Mouse (Mus musculus): ENCODE measurements around the gene Ap3d1. TPM values are rescaled to one million over a fixed set of nuclear protein-coding genes. Genes with fewer than 3 reads are reported as not detected.

Gene Ap3d1
- polyA plus RNA-seq, 1 experiment, result 68.0 TPM

- no peak overlapping the region for H3ac ChIP-seq (ENCODE audit: control insufficient read depth, insufficient read length)
- no peaks in the 10 kb centered on the region for H3K36me3 ChIP-seq (ENCODE audit: control insufficient read depth, insufficient read depth)
- no peaks in the 10 kb centered on the region for H3K27me3 ChIP-seq (ENCODE audit: control insufficient read depth, insufficient read depth, insufficient read length)
- no peak for TF ChIP-seq USF1 (IDR thresholded peaks at IDR 0.05; ENCODE audit: low read depth)
- no peak for TF ChIP-seq SRF (IDR thresholded peaks at IDR 0.05; ENCODE audit: control insufficient read depth, insufficient read length, low read depth)
- TF ChIP-seq CEBPB (IDR thresholded peaks at IDR 0.05; ENCODE audit: insufficient read depth, poor library complexity, severe bottlenecking), result no peak
- TF ChIP-seq MAX (IDR thresholded peaks at IDR 0.05; ENCODE audit: low read depth), result no peak
- no peak for TF ChIP-seq TCF12 (IDR thresholded peaks at IDR 0.05; ENCODE audit: insufficient read depth, poor library complexity, severe bottlenecking)
- peak; percentile 30 for TF ChIP-seq REST (IDR thresholded peaks at IDR 0.05; ENCODE audit: insufficient read depth, insufficient read length)
- H3K4me2 ChIP-seq (ENCODE audit: low read depth), result no peak overlapping the region
- no peak overlapping the region for H3K4me3 ChIP-seq
- H3K79me2 ChIP-seq (ENCODE audit: control insufficient read depth, insufficient read depth), result no peaks in the 10 kb centered on the region
Observed at GRCm38 (mm10) chr10:80747410-80747809, 5.3 kb upstream of the Ap3d1 start.

GRCm38 (mm10) chr10:80744262-80744661 lies 2.2 kb upstream of the Ap3d1 start:
- Histone ChIP-seq H3ac (ENCODE audit: control insufficient read depth, insufficient read length) (no peak overlapping the region), H3K4me2 (ENCODE audit: low read depth) (peak overlapping the region; percentile 41), H3K79me2 (ENCODE audit: control insufficient read depth, insufficient read depth) (peaks cover 25% of the 10 kb centered on the region), H3K36me3 (ENCODE audit: control insufficient read depth, insufficient read depth) (no peaks in the 10 kb centered on the region), H3K27me3 (ENCODE audit: control insufficient read depth, insufficient read depth, insufficient read length) (no peaks in the 10 kb centered on the region), H3K4me3 (no peak overlapping the region)
- no peak for TF ChIP-seq MYOD1 (IDR thresholded peaks at IDR 0.05; ENCODE audit: control insufficient read depth in 1 of 3, insufficient read length in 2 of 3, low read depth in 2 of 3)
- TF ChIP-seq TCF3 (IDR thresholded peaks at IDR 0.05; ENCODE audit: insufficient read length, low read depth), result no peak
- TF ChIP-seq MYOG (IDR thresholded peaks at IDR 0.05; ENCODE audit: control insufficient read depth in 1 of 3, insufficient read depth in 1 of 3, insufficient read length in 2 of 3, low read depth in 2 of 3), result no peak
- TF ChIP-seq REST (IDR thresholded peaks at IDR 0.05; ENCODE audit: insufficient read depth, insufficient read length), result no peak
- no peak for TF ChIP-seq CEBPB (IDR thresholded peaks at IDR 0.05; ENCODE audit: insufficient read depth, poor library complexity, severe bottlenecking)
- TF ChIP-seq USF1 (IDR thresholded peaks at IDR 0.05; ENCODE audit: low read depth), result no peak
- no peak for TF ChIP-seq POLR2AphosphoS2 (IDR thresholded peaks at IDR 0.05; ENCODE audit: insufficient read length, low read depth)
- TF ChIP-seq MAX (IDR thresholded peaks at IDR 0.05; ENCODE audit: low read depth), result no peak
- no peak for TF ChIP-seq E2F4 (IDR thresholded peaks at IDR 0.05; ENCODE audit: insufficient read depth)
- TF ChIP-seq SRF (IDR thresholded peaks at IDR 0.05; ENCODE audit: control insufficient read depth, insufficient read length, low read depth), result no peak
- no peak for TF ChIP-seq TCF12 (IDR thresholded peaks at IDR 0.05; ENCODE audit: insufficient read depth, poor library complexity, severe bottlenecking)
- no peak for TF ChIP-seq POLR2A (IDR thresholded peaks at IDR 0.05; ENCODE audit: insufficient read length, low read depth)

GRCm38 (mm10) chr10:80741634-80742179 lies 357 bp downstream of the Ap3d1 start:
- peak overlapping the region; percentile 55 for H3ac ChIP-seq (ENCODE audit: control insufficient read depth, insufficient read length)
- no peaks in the 10 kb centered on the region for H3K27me3 ChIP-seq (ENCODE audit: control insufficient read depth, insufficient read depth, insufficient read length)
- no peak for TF ChIP-seq CEBPB (IDR thresholded peaks at IDR 0.05; ENCODE audit: insufficient read depth, poor library complexity, severe bottlenecking)
- no peak for TF ChIP-seq MYOD1 (IDR thresholded peaks at IDR 0.05; ENCODE audit: control insufficient read depth in 1 of 3, insufficient read length in 2 of 3, low read depth in 2 of 3)
- TF ChIP-seq REST (IDR thresholded peaks at IDR 0.05; ENCODE audit: insufficient read depth, insufficient read length), result no peak
- TF ChIP-seq MYOG (IDR thresholded peaks at IDR 0.05; ENCODE audit: control insufficient read depth in 1 of 3, insufficient read depth in 1 of 3, insufficient read length in 2 of 3, low read depth in 2 of 3), result no peak
- TF ChIP-seq POLR2AphosphoS2 (IDR thresholded peaks at IDR 0.05; ENCODE audit: insufficient read length, low read depth), result no peak
- TF ChIP-seq TCF3 (IDR thresholded peaks at IDR 0.05; ENCODE audit: insufficient read length, low read depth), result no peak
- TF ChIP-seq USF1 (IDR thresholded peaks at IDR 0.05; ENCODE audit: low read depth), result no peak
- no peak for TF ChIP-seq MAX (IDR thresholded peaks at IDR 0.05; ENCODE audit: low read depth)
- TF ChIP-seq E2F4 (IDR thresholded peaks at IDR 0.05; ENCODE audit: insufficient read depth), result no peak
- TF ChIP-seq POLR2A (IDR thresholded peaks at IDR 0.05; ENCODE audit: insufficient read length, low read depth), result no peak
- no peak for TF ChIP-seq SRF (IDR thresholded peaks at IDR 0.05; ENCODE audit: control insufficient read depth, insufficient read length, low read depth)
- no peak for TF ChIP-seq TCF12 (IDR thresholded peaks at IDR 0.05; ENCODE audit: insufficient read depth, poor library complexity, severe bottlenecking)
- H3K36me3 ChIP-seq (ENCODE audit: control insufficient read depth, insufficient read depth), result no peaks in the 10 kb centered on the region
- H3K79me2 ChIP-seq (ENCODE audit: control insufficient read depth, insufficient read depth), result peaks cover 50% of the 10 kb centered on the region
- H3K4me2 ChIP-seq (ENCODE audit: low read depth), result peak overlapping the region; percentile 98
- peak overlapping the region; percentile 89 for H3K4me3 ChIP-seq

- Histone ChIP-seq H3K4me3 (peak overlapping the region; percentile 89), H3K27me3 (ENCODE audit: control insufficient read depth, insufficient read depth, insufficient read length) (no peaks in the 10 kb centered on the region), H3ac (ENCODE audit: control insufficient read depth, insufficient read length) (peak overlapping the region; percentile 55), H3K4me2 (ENCODE audit: low read depth) (peak overlapping the region; percentile 98), H3K79me2 (ENCODE audit: control insufficient read depth, insufficient read depth) (peaks cover 56% of the 10 kb centered on the region), H3K36me3 (ENCODE audit: control insufficient read depth, insufficient read depth) (no peaks in the 10 kb centered on the region)
- TF ChIP-seq USF1 (IDR thresholded peaks at IDR 0.05; ENCODE audit: low read depth), result no peak
- TF ChIP-seq REST (IDR thresholded peaks at IDR 0.05; ENCODE audit: insufficient read depth, insufficient read length), result no peak
- no peak for TF ChIP-seq MAX (IDR thresholded peaks at IDR 0.05; ENCODE audit: low read depth)
- no peak for TF ChIP-seq POLR2A (IDR thresholded peaks at IDR 0.05; ENCODE audit: insufficient read length, low read depth)
- no peak for TF ChIP-seq TCF12 (IDR thresholded peaks at IDR 0.05; ENCODE audit: insufficient read depth, poor library complexity, severe bottlenecking)
- no peak for TF ChIP-seq SRF (IDR thresholded peaks at IDR 0.05; ENCODE audit: control insufficient read depth, insufficient read length, low read depth)
- no peak for TF ChIP-seq CEBPB (IDR thresholded peaks at IDR 0.05; ENCODE audit: insufficient read depth, poor library complexity, severe bottlenecking)
- no peak for TF ChIP-seq MYOD1 (IDR thresholded peaks at IDR 0.05; ENCODE audit: control insufficient read depth in 1 of 3, insufficient read length in 2 of 3, low read depth in 2 of 3)
- no peak for TF ChIP-seq MYOG (IDR thresholded peaks at IDR 0.05; ENCODE audit: control insufficient read depth in 1 of 3, insufficient read depth in 1 of 3, insufficient read length in 2 of 3, low read depth in 2 of 3)
- no peak for TF ChIP-seq TCF3 (IDR thresholded peaks at IDR 0.05; ENCODE audit: insufficient read length, low read depth)
- no peak for TF ChIP-seq POLR2AphosphoS2 (IDR thresholded peaks at IDR 0.05; ENCODE audit: insufficient read length, low read depth)
- TF ChIP-seq E2F4 (IDR thresholded peaks at IDR 0.05; ENCODE audit: insufficient read depth), result no peak
Observed at GRCm38 (mm10) chr10:80741146-80741545, 918 bp downstream of the Ap3d1 start.

All from myocyte (in vitro differentiated cells).